Mouse (Mus musculus): ENCODE measurements at regions not wholly inside any gene's neighbourhood (a gene's known extent, or its start where the extent isn't known, plus 50 kb on each side); places are given as distances from the start of the nearest gene placed in this dataset.

GRCm38 (mm10) chr1:105446212-105446611 lies 89.7 kb upstream of the Rnf152 start:
- TF ChIP-seq HCFC1 (IDR thresholded peaks at IDR 0.05; ENCODE audit: low read depth, low read length): no peak
- peak in 1 of 3 experiments; percentile 26; a peak in 1 of 6 replicates for TF ChIP-seq CTCF (IDR thresholded peaks at IDR 0.05 in 2 of 3, conservative IDR thresholded peaks at IDR 0.05 in 1 of 3; ENCODE audit: control insufficient read depth in 1 of 3, insufficient read depth in 1 of 3, low read depth in 2 of 3, low read length in 3 of 3, poor library complexity in 1 of 3, severe bottlenecking in 1 of 3)
- no peak for TF ChIP-seq NRF1 (IDR thresholded peaks at IDR 0.05; ENCODE audit: insufficient read depth, low read depth, low read length, poor library complexity, severe bottlenecking)
- TF ChIP-seq POLR2A (IDR thresholded peaks at IDR 0.05; ENCODE audit: control insufficient read depth in 1 of 2, insufficient read depth in 1 of 2, low read depth in 1 of 2, low read length in 2 of 2, poor library complexity in 1 of 2): no peak
- TF ChIP-seq CHD1 (IDR thresholded peaks at IDR 0.05; ENCODE audit: low read depth, low read length): no peak

Measured in MEL (cell line).